Mouse (Mus musculus) cortical plate, adult 2 months (tissue): ENCODE results near the gene Elmod3.

Experiments
- CTCF ChIP-seq: fragments of 200-500 bp; IDR thresholded peaks from 2 replicates; pipeline ENCODE4 v1.5.1; 2011; ENCODE audit warnings: mild to moderate bottlenecking, control low read depth, low read length; ENCODE audit not compliant: insufficient read depth; ENCODE audit errors: extremely low read depth
- POLR2A ChIP-seq: fragments of 200-500 bp; IDR thresholded peaks from 2 replicates; pipeline ENCODE4 v1.6.1; 2011; ENCODE audit warnings: mild to moderate bottlenecking, low read length, control low read depth; ENCODE audit not compliant: insufficient read depth; ENCODE audit errors: extremely low read depth

DNA sequence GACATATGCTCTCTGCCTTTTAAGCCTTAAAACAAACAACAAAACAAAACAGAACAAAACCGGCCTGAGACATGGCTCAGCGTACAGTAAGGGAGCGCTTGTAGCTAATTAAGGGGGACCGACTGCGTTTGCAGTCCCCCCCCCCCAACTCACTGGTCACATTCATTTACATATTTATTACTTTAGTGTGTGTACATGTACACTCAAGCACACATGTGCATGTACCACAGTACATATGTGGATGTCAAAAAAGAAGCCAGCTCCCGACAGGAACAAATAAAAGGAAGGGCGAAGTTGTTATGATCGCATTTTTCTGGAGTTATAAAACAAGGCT lies 45.2 kb downstream of the Elmod3 start:
- no peak for TF ChIP-seq CTCF
- no peak for TF ChIP-seq POLR2A
